Mouse (Mus musculus): ENCODE measurements around the gene Nrxn3. TPM values are rescaled to one million over a fixed set of nuclear protein-coding genes. Genes with fewer than 3 reads are reported as not detected.
A peak's percentile ranks its signal among the peaks of the same experiment; 100 is the strongest.

Nrxn3 gene
- polyA plus RNA-seq, 1 experiment from 2014 or later: 1.0 TPM

GRCm38 (mm10) chr12:88738616-88739015, 15.9 kb downstream of the Nrxn3 start:
- H3K4me3 ChIP-seq: no peak overlapping the region
- H3K4me1 ChIP-seq: no peaks in the 10 kb centered on the region
- no peak overlapping the region for H3K4me2 ChIP-seq (replicated peaks)
- no peak overlapping the region for H3K27ac ChIP-seq
- no peaks in the 10 kb centered on the region for H3K9me3 ChIP-seq
- no peak overlapping the region for H3K9ac ChIP-seq
- no peak for ATAC-seq (ENCODE audit: low FRiP score, low read depth)
- H3K36me3 ChIP-seq: no peaks in the 10 kb centered on the region
- WGBS: 78% methylated on average over 4 of the region's 4 CpGs
- H3K27me3 ChIP-seq: no peaks in the 10 kb centered on the region

GRCm38 (mm10) chr12:88746788-88747187, 24.1 kb downstream of the Nrxn3 start:
- no peak overlapping the region for H3K9ac ChIP-seq
- H3K27ac ChIP-seq: no peak overlapping the region
- no peaks in the 10 kb centered on the region for H3K36me3 ChIP-seq
- no peak overlapping the region for H3K4me3 ChIP-seq
- H3K27me3 ChIP-seq: no peaks in the 10 kb centered on the region
- H3K4me1 ChIP-seq: no peaks in the 10 kb centered on the region
- H3K9me3 ChIP-seq: no peaks in the 10 kb centered on the region
- WGBS: 71% methylated on average over 5 of the region's 5 CpGs
- no peak overlapping the region for H3K4me2 ChIP-seq (replicated peaks)
- ATAC-seq (ENCODE audit: low FRiP score, low read depth): no peak

- Histone ChIP-seq H3K4me1 (no peaks in the 10 kb centered on the region), H3K4me2 (replicated peaks) (no peak overlapping the region), H3K27me3 (no peaks in the 10 kb centered on the region), H3K4me3 (no peak overlapping the region), H3K9ac (no peak overlapping the region), H3K36me3 (no peaks in the 10 kb centered on the region), H3K9me3 (no peaks in the 10 kb centered on the region), H3K27ac (no peak overlapping the region)
- no peak for ATAC-seq (ENCODE audit: low FRiP score, low read depth)
- WGBS: 62% methylated on average over 2 of the region's 2 CpGs
Measured at GRCm38 (mm10) chr12:88764791-88765190, 42.1 kb downstream of the Nrxn3 start.

GRCm38 (mm10) chr12:88774666-88775065, 52.0 kb downstream of the Nrxn3 start:
- WGBS: 85% methylated on average over 2 of the region's 2 CpGs

GRCm38 (mm10) chr12:88778036-88778435, 55.4 kb downstream of the Nrxn3 start:
- no peak for ATAC-seq (ENCODE audit: low FRiP score, low read depth)
- Histone ChIP-seq H3K9ac (no peak overlapping the region), H3K9me3 (no peaks in the 10 kb centered on the region), H3K4me1 (no peaks in the 10 kb centered on the region), H3K4me2 (replicated peaks) (no peak overlapping the region), H3K4me3 (no peak overlapping the region), H3K36me3 (no peaks in the 10 kb centered on the region), H3K27ac (no peak overlapping the region), H3K27me3 (no peaks in the 10 kb centered on the region)
- 82% methylated on average over 1 of the region's 1 CpGs for WGBS

More at GRCm38 (mm10) chr12:88774666-88775065, 52.0 kb downstream of the Nrxn3 start:
- Histone ChIP-seq H3K36me3 (no peaks in the 10 kb centered on the region), H3K27me3 (no peaks in the 10 kb centered on the region), H3K9me3 (no peaks in the 10 kb centered on the region), H3K4me2 (replicated peaks) (no peak overlapping the region), H3K4me3 (no peak overlapping the region), H3K27ac (no peak overlapping the region), H3K4me1 (no peaks in the 10 kb centered on the region), H3K9ac (no peak overlapping the region)
- ATAC-seq (ENCODE audit: low FRiP score, low read depth): no peak

- peak; percentile 40; the same call in 1 of the 2 replicates for ATAC-seq (ENCODE audit: low FRiP score, low read depth)
- WGBS: 46% methylated on average over 10 of the region's 10 CpGs
- H3K27me3 ChIP-seq: no peaks in the 10 kb centered on the region
- H3K4me1 ChIP-seq: no peaks in the 10 kb centered on the region
- H3K36me3 ChIP-seq: no peaks in the 10 kb centered on the region
- H3K4me3 ChIP-seq: no peak overlapping the region
- no peak overlapping the region for H3K27ac ChIP-seq
- H3K9me3 ChIP-seq: no peaks in the 10 kb centered on the region
- no peak overlapping the region for H3K4me2 ChIP-seq (replicated peaks)
- no peak overlapping the region for H3K9ac ChIP-seq
Measured at GRCm38 (mm10) chr12:88784199-88785147, 61.8 kb downstream of the Nrxn3 start.

- 95% methylated on average over 1 of the region's 1 CpGs for WGBS
- Histone ChIP-seq H3K9me3 (no peaks in the 10 kb centered on the region), H3K27ac (no peak overlapping the region), H3K4me2 (replicated peaks) (no peak overlapping the region), H3K9ac (no peak overlapping the region), H3K4me3 (no peak overlapping the region), H3K4me1 (no peaks in the 10 kb centered on the region), H3K36me3 (no peaks in the 10 kb centered on the region), H3K27me3 (no peaks in the 10 kb centered on the region)
- no peak for ATAC-seq (ENCODE audit: low FRiP score, low read depth)
Measured at GRCm38 (mm10) chr12:88793314-88793713, 70.6 kb downstream of the Nrxn3 start.

GRCm38 (mm10) chr12:88800990-88801655, 78.4 kb downstream of the Nrxn3 start:
- Histone ChIP-seq H3K27me3 (no peaks in the 10 kb centered on the region), H3K4me1 (no peaks in the 10 kb centered on the region), H3K36me3 (no peaks in the 10 kb centered on the region), H3K27ac (no peak overlapping the region), H3K9me3 (no peaks in the 10 kb centered on the region), H3K9ac (no peak overlapping the region), H3K4me3 (no peak overlapping the region), H3K4me2 (replicated peaks) (no peak overlapping the region)
- WGBS: 27% methylated on average over 6 of the region's 6 CpGs
- ATAC-seq (ENCODE audit: low FRiP score, low read depth): no peak

- Histone ChIP-seq H3K4me1 (no peaks in the 10 kb centered on the region), H3K27me3 (no peaks in the 10 kb centered on the region), H3K4me2 (replicated peaks) (no peak overlapping the region), H3K4me3 (no peak overlapping the region), H3K9me3 (no peaks in the 10 kb centered on the region), H3K27ac (no peak overlapping the region), H3K9ac (no peak overlapping the region), H3K36me3 (no peaks in the 10 kb centered on the region)
- WGBS: 64% methylated on average over 1 of the region's 1 CpGs
- no peak for ATAC-seq (ENCODE audit: low FRiP score, low read depth)
Measured at GRCm38 (mm10) chr12:88801656-88802007, 79.0 kb downstream of the Nrxn3 start.

GRCm38 (mm10) chr12:88808947-88809346, 86.3 kb downstream of the Nrxn3 start:
- Histone ChIP-seq H3K4me3 (no peak overlapping the region), H3K4me1 (no peaks in the 10 kb centered on the region), H3K27me3 (no peaks in the 10 kb centered on the region), H3K9ac (no peak overlapping the region), H3K4me2 (replicated peaks) (no peak overlapping the region), H3K27ac (no peak overlapping the region), H3K36me3 (no peaks in the 10 kb centered on the region), H3K9me3 (no peaks in the 10 kb centered on the region)
- no peak for ATAC-seq (ENCODE audit: low FRiP score, low read depth)
- 80% methylated on average over 1 of the region's 1 CpGs for WGBS

- no peak overlapping the region for H3K27ac ChIP-seq
- no peak overlapping the region for H3K4me2 ChIP-seq (replicated peaks)
- no peak overlapping the region for H3K4me3 ChIP-seq
- WGBS: 34% methylated on average over 5 of the region's 5 CpGs
- H3K9me3 ChIP-seq: no peaks in the 10 kb centered on the region
- no peak overlapping the region for H3K9ac ChIP-seq
- no peaks in the 10 kb centered on the region for H3K27me3 ChIP-seq
- H3K4me1 ChIP-seq: no peaks in the 10 kb centered on the region
- peak; percentile 44; the same call in 1 of the 2 replicates for ATAC-seq (ENCODE audit: low FRiP score, low read depth)
- no peaks in the 10 kb centered on the region for H3K36me3 ChIP-seq
Measured at GRCm38 (mm10) chr12:88812173-88812572, 89.5 kb downstream of the Nrxn3 start.

- H3K9me3 ChIP-seq: no peaks in the 10 kb centered on the region
- H3K36me3 ChIP-seq: no peaks in the 10 kb centered on the region
- H3K27ac ChIP-seq: no peak overlapping the region
- 89% methylated on average over 5 of the region's 5 CpGs for WGBS
- H3K4me1 ChIP-seq: peaks cover 4% of the 10 kb centered on the region; the same call in 1 of the 2 replicates
- no peak overlapping the region for H3K4me2 ChIP-seq (replicated peaks)
- H3K27me3 ChIP-seq: no peaks in the 10 kb centered on the region
- H3K4me3 ChIP-seq: no peak overlapping the region
- no peak for ATAC-seq (ENCODE audit: low FRiP score, low read depth)
- no peak overlapping the region for H3K9ac ChIP-seq
Measured at GRCm38 (mm10) chr12:88816865-88817264, 94.2 kb downstream of the Nrxn3 start.
